Mouse (Mus musculus) lung, adult 18-20 months (tissue): ENCODE data around the gene Bcat2.

Source experiments
- DNase-seq, 2 experiments: peaks; one replicate each; pipeline ENCODE4 v3.0.0; 2022; ENCODE audit warnings: mixed read lengths in 2 of 2

Gene Bcat2

DNA sequence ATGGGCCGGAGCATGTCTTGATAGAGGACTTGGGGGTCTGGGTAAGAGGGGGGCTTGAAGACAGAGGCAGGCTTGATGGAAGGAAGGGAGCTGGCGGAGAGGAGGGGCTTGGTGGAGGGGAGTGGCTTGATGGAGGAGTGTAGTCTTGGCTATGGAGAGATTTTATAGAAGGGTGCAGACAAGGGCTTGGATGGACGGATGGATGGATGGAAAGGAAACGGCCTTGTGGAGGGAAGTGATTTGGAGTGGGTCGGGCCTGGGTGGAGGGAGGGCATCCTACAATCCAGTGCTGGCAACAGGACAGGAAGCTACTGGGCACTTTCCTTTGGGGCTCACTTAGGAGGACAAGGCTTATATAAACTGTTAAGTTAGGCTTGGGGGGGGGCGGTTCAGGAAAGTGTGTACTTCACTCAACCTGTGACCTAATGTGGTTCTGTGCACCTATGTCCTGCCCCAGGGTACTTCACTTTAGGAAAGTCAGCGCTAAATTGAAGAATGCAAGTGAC is 56.7 kb downstream of the Bcat2 start:
- peak; percentile 34 to 60 for DNase-seq

DNA sequence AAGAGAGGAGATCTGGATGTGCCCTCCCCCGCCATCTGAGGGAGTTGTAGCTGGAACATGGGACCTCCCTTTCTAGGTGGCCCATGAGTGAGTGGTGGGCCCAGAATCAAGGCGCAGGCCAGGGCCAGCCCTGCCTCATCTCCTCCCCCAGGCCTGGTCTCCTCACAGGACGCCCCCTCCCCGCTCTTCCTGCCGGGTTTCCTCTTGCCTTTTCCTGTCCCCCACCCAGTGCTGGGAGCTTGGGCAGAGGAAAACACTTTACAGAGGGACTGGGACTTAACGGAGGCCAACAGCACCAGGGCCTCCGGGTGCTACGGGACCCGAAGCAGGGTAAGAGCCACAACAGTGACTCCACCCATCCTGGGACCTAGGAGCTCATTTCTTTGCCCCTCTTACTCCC is 57.3 kb downstream of the Bcat2 start, which contains the start of gene Rasip1:
Rasip1 (plus strand) TSS at position 228 of the 400 bp plus-strand sequence.
- DNase-seq, result peak; percentile 79 to 84

DNA sequence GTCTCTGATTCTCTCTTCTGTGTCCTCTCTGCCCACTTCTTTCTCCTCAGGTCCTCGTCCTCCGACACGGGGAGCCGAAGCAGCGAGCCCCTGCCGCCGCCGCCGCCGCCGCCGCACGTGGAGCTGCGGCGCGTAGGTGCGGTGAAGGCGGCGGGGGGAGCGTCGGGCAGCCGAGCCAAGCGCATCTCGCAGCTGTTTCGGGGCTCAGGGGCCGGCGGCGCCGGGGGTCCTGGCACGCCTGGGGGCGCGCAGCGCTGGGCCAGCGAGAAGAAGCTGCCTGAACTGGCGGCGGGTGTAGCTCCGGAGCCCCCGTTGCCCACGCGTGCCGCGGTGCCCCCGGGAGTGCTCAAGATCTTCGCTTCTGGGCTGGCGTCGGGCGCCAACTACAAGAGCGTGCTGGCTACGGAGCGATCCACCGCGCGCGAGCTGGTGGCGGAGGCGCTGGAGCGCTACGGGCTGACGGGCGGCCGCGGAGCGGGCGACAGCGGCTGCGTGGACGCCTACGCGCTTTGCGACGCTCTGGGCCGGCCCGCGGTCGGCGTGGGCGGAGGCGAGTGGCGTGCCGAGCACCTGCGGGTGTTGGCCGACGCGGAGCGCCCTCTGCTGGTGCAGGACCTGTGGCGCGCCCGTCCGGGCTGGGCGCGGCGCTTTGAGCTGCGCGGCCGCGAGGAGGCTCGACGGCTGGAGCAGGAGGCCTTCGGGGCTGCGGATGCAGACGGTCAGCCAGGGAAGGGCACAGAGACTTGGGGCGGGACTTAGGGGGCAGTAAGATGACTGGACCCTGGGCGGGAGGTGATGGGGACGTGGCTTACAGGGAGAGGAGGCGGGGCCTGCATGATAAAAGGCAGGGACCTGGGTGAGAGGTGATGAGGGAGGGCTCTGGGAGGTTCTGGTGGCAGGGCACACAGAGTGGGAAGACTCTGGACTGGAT is 58.7 kb downstream of the Bcat2 start:
- peak; percentile 87 to 91 for DNase-seq

DNA sequence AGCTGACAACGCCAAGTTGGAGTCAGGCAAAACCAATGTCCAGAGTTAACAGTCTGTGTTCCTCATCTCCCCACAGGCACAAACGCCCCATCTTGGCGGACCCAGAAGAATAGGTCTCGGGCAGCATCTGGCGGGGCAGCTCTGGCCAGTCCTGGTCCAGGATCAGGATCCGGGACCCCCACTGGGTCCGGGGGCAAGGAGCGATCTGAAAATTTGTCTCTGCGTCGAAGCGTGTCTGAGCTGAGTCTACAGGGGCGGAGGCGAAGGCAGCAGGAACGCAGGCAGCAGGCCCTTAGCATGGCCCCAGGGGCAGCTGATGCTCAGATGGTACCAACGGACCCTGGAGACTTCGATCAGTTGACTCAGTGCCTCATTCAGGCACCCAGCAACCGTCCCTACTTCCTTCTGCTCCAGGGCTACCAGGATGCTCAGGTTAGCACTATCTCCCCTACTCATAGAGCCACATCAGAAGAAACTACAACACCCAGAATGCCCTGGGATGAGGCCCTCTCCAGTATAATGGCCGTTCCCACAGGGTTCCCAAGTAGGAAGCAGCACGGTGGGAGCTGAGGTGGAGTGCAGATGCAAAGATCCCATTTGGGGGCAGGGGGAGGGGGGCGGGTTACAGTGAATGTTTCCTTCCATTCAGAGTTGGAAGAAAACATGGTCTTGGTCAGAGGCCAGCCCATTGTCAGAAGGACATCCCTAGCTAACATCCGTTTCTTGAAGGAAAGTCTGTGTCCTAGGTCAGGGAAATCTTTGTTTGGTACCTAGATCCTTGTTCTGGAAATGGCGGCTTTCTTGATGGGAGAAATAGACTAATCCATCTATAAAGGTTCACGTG is 60.3 kb downstream of the Bcat2 start:
- peak in 1 of 2 experiments; percentile 40 for DNase-seq

DNA sequence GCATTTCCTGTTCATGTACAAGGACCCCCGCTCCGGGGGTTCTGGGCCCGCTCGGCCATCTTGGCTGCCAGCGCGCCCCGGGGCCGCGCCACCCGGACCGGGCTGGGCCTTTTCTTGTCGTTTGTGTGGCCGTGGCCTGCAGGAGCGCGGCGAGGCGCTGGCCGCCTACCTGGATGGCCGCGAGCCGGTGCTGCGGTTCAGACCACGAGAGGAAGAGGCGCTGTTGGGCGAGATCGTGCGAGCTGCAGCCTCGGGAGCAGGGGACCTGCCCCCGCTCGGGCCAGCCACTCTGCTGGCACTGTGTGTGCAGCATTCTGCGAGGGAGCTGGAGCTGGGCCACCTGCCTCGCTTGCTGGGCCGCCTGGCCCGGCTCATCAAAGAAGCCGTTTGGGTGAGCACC is 62.5 kb downstream of the Bcat2 start:
- DNase-seq, result peak; percentile 28 to 54

DNA sequence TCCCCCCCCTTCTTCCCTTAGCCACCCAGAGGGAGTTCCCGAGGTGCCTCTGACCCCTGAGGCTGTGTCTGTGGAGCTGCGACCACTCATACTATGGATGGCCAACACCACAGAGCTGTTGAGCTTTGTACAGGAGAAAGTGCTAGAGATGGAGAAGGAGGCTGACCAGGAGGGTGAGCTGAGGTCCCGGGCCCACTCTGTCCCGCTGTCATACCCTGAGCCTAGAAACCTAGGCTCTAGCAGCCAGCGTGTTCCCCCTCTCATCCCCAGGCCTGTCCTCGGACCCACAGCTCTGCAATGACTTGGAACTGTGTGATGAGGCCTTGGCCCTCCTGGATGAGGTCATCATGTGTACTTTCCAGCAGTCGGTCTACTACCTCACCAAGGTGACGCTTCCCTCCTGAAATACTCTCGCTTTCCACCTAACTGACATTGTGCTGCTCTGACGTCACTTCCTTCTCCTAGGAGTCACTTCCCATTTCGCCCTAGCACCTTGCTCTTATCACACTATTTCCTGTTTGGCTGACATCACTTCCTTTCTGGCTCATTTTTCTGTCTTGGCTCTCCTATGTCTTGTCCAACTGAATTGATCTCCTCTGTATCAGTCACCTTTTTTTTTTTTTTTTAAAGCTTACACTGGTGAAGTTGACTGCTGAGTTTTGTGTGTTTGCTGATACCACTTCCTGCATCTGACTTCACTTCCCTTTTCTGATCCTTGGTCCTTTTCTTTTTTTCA is 65.2 kb downstream of the Bcat2 start:
- peak; percentile 34 to 70 for DNase-seq

DNA sequence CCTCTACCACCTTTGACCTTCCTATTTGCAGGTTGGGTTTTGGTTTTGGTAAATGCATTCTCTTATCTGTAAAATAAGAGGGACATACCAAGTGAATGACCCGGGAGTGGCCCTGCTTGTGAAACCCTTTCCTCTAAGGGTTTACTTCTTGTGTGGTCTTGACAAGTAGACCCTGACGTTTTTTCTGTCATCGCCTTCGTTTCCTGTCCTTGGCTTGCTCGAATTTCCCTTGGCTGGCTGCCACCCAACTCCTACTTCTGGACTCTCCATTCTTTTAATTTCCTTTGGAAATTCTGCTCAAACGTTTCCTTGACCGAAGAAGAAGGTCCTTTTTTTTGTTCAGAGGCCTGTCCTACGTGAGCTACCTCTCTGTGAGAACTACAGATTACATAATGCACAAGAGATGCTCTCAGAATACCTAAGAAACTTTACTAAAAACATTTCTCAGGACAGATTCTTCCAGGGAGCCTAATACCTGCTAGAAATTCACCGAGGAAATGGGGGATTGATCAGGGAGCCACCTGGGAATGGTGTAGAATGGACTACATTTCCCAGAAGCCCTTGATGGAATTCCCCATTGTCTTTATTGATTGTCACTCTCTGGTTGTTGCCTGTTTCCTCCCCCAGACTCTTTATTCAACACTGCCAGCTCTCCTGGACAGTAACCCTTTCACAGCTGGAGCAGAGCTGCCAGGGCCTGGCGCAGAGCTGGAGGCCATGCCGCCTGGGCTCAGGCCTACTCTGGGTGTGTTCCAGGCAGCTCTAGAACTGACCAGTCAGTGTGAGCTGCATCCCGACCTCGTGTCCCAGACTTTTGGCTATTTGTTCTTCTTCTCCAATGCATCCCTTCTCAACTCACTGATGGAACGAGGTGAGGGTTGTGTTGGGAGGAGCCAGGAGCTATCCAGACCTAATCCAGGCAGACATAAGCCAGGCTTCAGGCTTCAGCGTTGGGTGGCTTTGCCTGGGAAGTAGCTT is 66.0 kb downstream of the Bcat2 start:
- DNase-seq, result peak; percentile 36 to 62

DNA sequence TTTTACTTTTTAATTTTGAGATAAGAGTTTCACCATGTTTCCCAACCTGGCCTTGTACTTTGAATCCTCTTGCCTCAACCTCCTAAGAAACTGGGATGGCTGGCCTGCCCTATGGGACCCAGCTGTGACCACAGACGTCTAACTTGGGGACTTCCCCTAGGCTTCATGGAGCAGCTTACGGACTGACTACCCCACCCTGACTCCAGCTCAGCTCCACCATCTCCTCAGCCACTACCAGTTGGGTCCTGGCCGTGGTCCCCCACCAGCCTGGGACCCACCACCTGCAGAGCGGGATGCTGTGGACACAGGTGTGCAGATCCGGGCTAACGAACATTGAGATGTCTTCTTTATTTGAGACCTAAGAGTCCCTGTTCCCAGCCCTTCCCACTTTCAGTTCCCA is 67.8 kb downstream of the Bcat2 start:
- no peak for DNase-seq

DNA sequence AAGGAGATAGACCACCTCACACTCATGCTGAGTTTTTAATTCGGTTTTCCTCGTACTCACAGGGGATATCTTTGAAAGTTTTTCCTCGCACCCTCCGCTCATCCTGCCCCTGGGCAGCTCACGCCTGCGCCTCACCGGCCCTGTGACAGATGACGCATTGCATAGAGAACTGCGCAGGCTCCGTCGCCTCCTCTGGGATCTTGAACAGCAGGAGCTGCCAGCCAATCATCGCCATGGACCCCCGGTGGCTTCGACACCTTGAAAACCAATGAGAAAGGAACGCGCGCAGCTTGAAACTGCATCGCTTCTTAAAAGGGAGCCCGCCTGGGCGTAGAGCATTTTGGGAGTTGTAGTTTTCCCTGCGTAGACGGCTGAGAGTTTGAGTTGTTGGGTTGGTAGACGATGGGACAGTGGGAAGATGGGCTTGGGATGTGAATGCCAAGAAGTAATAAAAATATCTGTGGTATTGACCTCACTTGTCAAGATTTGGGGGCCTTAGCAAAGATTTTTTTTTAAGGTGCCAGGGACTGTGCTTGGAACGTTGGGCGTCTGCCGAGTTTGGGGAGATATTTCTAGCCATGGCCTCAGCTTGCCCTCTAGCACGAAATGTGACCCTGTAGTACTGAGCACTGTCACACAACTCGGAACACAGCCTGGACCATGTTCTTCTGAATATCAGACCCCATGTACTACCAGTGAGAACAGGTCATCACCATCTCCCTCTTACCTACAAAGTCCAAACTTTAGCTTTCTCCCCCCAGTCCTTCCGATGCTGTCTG is 68.9 kb downstream of the Bcat2 start:
- peak; percentile 91 to 93 for DNase-seq
